Mouse (Mus musculus) midbrain, postnatal 0 days (tissue): ENCODE measurements at regions not wholly inside any gene's neighbourhood (a gene's known extent, or its start where the extent isn't known, plus 50 kb on each side); places are given as distances from the start of the nearest gene placed in this dataset.

Experiments used
- ATAC-seq: fragments of 200-750 bp; cut with Nextera tagmentation; 2 replicates; pipeline ENCODE4 v1.8.0; 2017; ENCODE audit warnings: moderate number of reproducible peaks, mild to moderate bottlenecking, moderate TSS enrichment, moderate library complexity; ENCODE audit not compliant: low FRiP score
- DNase-seq: peaks from one replicate; pipeline ENCODE4 v3.0.0-alpha.2; 2015; ENCODE audit warnings: low spot score
- H3K27ac ChIP-seq: fragments of 300-500 bp; sonication (generic); 2 replicates; pipeline ENCODE4 v1.5.1; 2014; ENCODE audit warnings: low read depth, mild to moderate bottlenecking, low read length, mixed read lengths
- H3K27me3 ChIP-seq: fragments of 300-500 bp; sonication (generic); 2 replicates; pipeline ENCODE4 v1.6.1; 2014; ENCODE audit warnings: low read length, control low read depth, mixed read lengths; ENCODE audit not compliant: insufficient read depth
- H3K36me3 ChIP-seq: fragments of 300-500 bp; sonication (generic); 2 replicates; pipeline ENCODE4 v1.6.1; 2014; ENCODE audit warnings: low read length, control low read depth, mixed read lengths; ENCODE audit not compliant: insufficient read depth
- H3K4me1 ChIP-seq: fragments of 300-500 bp; sonication (generic); 2 replicates; pipeline ENCODE4 v1.6.1; 2014; ENCODE audit warnings: mild to moderate bottlenecking, control low read depth, antibody characterized with exemption, low read length, mixed read lengths; ENCODE audit not compliant: insufficient read depth
- H3K4me2 ChIP-seq: fragments of 300-500 bp; sonication (generic); 2 replicates; pipeline ENCODE4 v1.6.1; 2014; ENCODE audit warnings: low read depth, mild to moderate bottlenecking, low read length, mixed read lengths; ENCODE audit not compliant: poor library complexity, severe bottlenecking
- H3K4me3 ChIP-seq: fragments of 300-500 bp; sonication (generic); 2 replicates; pipeline ENCODE4 v1.5.1; 2014; ENCODE audit warnings: low read depth, mild to moderate bottlenecking, low read length, moderate library complexity
- H3K9ac ChIP-seq: fragments of 300-500 bp; sonication (generic); replicated peaks from 2 replicates; pipeline ENCODE4 v1.6.1; 2014; ENCODE audit warnings: mild to moderate bottlenecking, low read length, moderate library complexity, mixed read lengths; ENCODE audit not compliant: poor library complexity, severe bottlenecking
- H3K9me3 ChIP-seq: fragments of 300-500 bp; sonication (generic); 2 replicates; pipeline ENCODE4 v1.6.1; 2016; ENCODE audit warnings: low read length, control low read depth
- CTCF ChIP-seq: IDR thresholded peaks from 2 replicates; pipeline ENCODE4 v1.5.1; 2016; ENCODE audit warnings: antibody characterized with exemption, mild to moderate bottlenecking
- WGBS: fragments of 180-500 bp; shearing (Covaris S2); extraction: QIAGEN DNeasy Blood & Tissue Kit; methylation state at CpG from one replicate; pipeline ENCODE4 v1.1.7; 2014; 5-methylcytosine and 5-hydroxymethylcytosine counted together

DNA sequence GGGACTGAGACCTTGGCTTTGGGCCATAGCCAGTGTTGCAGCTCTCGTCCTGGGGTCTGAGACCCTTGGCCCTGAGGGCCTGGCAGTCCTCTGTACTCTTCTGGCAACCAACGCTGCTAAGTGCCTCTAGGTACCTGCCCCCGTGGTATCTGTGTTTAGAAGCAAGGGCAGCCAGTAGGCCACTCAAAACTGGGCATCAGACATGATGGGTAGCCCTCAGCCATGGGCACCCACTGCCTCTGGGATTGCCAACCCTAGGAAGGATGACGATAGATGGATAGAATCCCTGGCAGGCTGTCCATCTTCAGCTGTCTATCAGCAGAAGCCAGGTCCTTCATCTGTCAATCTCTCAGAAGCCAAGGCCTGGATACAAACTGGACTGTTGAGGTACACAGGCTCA lies 234.9 kb downstream of the Rybp start:
- no peak overlapping the region for H3K4me3 ChIP-seq
- H3K4me1 ChIP-seq: no peaks in the 10 kb centered on the region
- WGBS: 86% methylated on average over 4 of the region's 4 CpGs

DNA sequence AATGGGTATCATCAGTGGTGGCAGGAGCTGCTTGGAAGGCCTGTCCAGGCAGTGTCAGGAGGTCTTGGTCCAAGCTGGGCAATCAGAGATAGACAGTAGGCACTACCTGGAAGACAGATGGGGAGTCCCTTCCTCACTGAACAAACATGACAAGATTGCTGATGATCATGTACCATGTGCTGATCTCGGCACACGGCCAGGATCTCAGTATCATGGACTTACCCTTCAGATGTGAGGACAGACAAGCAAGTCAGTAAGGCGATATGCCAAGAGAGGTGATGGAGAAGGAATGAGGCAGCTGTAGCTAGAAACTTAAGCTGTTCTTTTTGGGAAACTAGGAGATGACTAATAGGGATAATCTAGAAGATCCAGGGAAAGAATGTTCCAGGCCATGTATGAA lies 238.2 kb downstream of the Rybp start:
- no peak for TF ChIP-seq CTCF
- no peaks in the 10 kb centered on the region for H3K9me3 ChIP-seq
- no peak overlapping the region for H3K9ac ChIP-seq
- WGBS: 93% methylated on average over 3 of the region's 3 CpGs
- H3K4me1 ChIP-seq: no peaks in the 10 kb centered on the region
- DNase-seq (peak; percentile 37), ATAC-seq (no peak)
- H3K4me3 ChIP-seq: no peak overlapping the region
- no peak overlapping the region for H3K27ac ChIP-seq
- H3K27me3 ChIP-seq: peaks cover 3% of the 10 kb centered on the region; the same call in 1 of the 2 replicates
- no peaks in the 10 kb centered on the region for H3K36me3 ChIP-seq
- H3K4me2 ChIP-seq: no peak overlapping the region

More for the DNA sequence above, 234.9 kb downstream of the Rybp start:
- Histone ChIP-seq H3K27me3 (peaks cover 13% of the 10 kb centered on the region; the same call in 1 of the 2 replicates), H3K9me3 (no peaks in the 10 kb centered on the region), H3K27ac (no peak overlapping the region), H3K9ac (no peak overlapping the region), H3K4me2 (no peak overlapping the region), H3K36me3 (no peaks in the 10 kb centered on the region)
- ATAC-seq (no peak), DNase-seq (no peak)
- TF ChIP-seq CTCF: no peak

DNA sequence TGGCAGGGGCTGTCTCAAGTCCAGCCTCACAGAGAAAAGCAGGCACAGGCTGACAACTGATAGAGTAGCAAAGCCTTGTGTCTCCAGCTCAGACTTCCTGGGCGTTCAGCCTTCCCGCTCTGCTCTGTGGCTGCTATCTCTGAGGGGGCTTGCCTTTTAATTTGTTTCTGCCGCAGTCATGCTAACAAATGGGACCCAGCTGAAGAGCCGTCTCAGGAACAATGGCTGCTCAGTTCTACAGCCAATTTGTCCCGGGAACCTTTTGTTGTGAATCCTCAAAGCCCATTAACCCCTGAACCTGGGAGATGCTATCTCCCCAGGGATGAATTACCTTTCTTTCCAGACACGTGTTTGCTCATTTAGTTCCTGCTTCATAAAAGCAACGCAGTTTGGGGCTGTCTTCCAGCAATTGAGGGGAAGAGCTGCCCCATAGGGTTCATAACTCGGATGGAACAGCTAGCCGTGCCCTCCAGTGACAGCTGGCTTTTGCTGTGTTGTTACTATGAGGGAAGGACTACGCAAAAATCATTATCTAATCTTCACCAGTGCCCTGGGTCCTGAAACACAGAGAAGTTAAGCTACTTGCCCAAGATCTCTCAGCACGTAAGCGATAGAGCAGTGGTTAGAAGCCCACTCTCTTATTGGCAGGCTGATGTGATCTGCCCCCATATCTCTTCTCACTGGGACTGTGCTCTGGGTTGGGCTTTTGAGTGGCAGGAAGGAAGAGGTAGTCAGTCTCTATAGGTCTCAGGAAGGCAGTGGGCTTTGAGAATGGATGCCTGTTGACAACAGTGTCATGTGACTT lies 240.9 kb downstream of the Rybp start:
- H3K4me1 ChIP-seq: no peaks in the 10 kb centered on the region
- no peak overlapping the region for H3K27ac ChIP-seq
- no peaks in the 10 kb centered on the region for H3K36me3 ChIP-seq
- no peak overlapping the region for H3K4me3 ChIP-seq
- no peak for TF ChIP-seq CTCF
- 22% methylated on average over 12 of the region's 12 CpGs for WGBS
- no peaks in the 10 kb centered on the region for H3K9me3 ChIP-seq
- DNase-seq (peak; percentile 21), ATAC-seq (no peak)
- H3K9ac ChIP-seq: no peak overlapping the region
- no peak overlapping the region for H3K4me2 ChIP-seq
- peaks cover 3% of the 10 kb centered on the region; the same call in 1 of the 2 replicates for H3K27me3 ChIP-seq

DNA sequence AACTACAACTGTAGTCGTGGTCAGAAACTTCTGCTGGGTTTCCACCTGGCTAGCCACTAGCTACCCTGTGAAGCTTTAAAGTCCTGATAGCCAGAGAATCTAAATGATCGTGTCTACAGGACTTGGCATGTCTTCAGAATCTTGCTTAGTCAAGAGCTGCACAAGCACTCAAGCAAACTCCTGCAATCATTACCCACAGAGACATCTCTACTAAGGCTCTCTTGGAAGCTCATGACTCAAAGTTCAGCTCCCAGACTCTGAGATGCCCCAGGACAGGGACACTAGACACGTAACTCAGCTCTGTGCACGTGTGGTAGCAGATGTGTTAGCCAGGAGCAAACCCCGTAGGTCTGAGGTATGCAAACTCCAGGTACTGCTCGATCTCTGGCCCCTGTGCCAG lies 242.2 kb downstream of the Rybp start:
- H3K4me3 ChIP-seq: no peak overlapping the region
- H3K4me1 ChIP-seq: no peaks in the 10 kb centered on the region
- WGBS: 89% methylated on average over 6 of the region's 6 CpGs
- H3K4me2 ChIP-seq: no peak overlapping the region
- ATAC-seq (no peak), DNase-seq (no peak)
- peaks cover 3% of the 10 kb centered on the region; the same call in 1 of the 2 replicates for H3K27me3 ChIP-seq
- no peaks in the 10 kb centered on the region for H3K9me3 ChIP-seq
- H3K36me3 ChIP-seq: no peaks in the 10 kb centered on the region
- no peak overlapping the region for H3K27ac ChIP-seq
- TF ChIP-seq CTCF: no peak
- H3K9ac ChIP-seq: no peak overlapping the region

DNA sequence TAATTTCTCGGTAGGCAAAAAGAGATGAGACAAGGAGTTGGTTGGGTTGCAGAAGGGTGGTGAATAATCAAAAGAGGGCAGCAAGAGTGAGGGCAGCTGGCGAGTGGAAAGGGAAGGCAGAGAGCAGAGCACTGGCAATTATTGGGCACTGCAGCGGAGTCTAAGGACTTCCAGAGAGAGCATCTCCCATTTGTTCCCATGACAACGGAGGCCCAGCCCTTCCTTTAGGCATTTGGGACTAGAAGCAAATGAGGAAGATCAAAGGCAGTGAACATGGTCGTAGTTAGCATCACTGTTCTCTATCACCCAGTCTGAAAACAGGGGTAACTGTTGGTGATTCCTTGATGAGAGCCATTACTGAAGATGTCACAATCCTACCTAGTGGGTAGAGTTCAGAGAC lies 246.1 kb downstream of the Rybp start:
- ATAC-seq (no peak), DNase-seq (peak; percentile 35)
- Histone ChIP-seq H3K27ac (no peak overlapping the region), H3K36me3 (no peaks in the 10 kb centered on the region), H3K9ac (no peak overlapping the region), H3K4me2 (no peak overlapping the region), H3K27me3 (peaks cover 5% of the 10 kb centered on the region; the same call in 1 of the 2 replicates), H3K4me3 (no peak overlapping the region), H3K9me3 (no peaks in the 10 kb centered on the region), H3K4me1 (no peaks in the 10 kb centered on the region)
- no peak for TF ChIP-seq CTCF
- WGBS: 53% methylated on average over 5 of the region's 5 CpGs

DNA sequence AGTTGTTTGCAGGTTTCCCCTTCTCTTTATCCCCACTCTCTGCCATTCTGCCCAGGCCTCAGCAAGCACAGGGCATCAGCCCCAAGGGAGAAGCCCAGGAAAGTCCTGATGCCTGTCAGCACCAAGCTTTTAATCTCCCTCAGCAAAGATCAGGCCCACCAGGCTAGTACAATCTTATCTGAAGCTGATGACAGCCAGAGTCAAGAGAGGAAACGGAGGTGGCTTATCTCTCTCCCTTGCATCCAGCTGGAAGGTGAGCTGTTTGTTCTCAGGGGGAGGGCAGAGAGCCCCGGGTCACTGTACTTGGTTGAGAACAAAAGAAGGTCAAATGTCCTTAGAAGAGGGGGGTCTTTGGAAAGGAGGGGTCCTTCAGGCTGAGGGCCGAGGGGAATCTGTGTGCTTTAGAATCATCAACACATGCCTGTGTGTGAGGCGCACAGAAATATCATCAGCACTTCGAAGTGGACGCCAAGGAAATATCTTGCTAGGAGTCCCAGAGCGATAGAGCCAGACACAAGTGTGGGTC lies 246.8 kb downstream of the Rybp start:
- H3K9me3 ChIP-seq: no peaks in the 10 kb centered on the region
- H3K4me1 ChIP-seq: no peaks in the 10 kb centered on the region
- no peak for DNase-seq
- 0 out of 2 replicates have a peak overlapping the region, but pooled peaks have one; percentile 8 for H3K9ac ChIP-seq
- 54% methylated on average over 7 of the region's 7 CpGs for WGBS
- no peaks in the 10 kb centered on the region for H3K36me3 ChIP-seq
- ATAC-seq: no peak
- 0 out of 2 replicates have a peak, but pooled peaks cover 5% of the 10 kb centered on the region for H3K27me3 ChIP-seq
- no peak overlapping the region for H3K27ac ChIP-seq
- no peak overlapping the region for H3K4me3 ChIP-seq
- no peak for TF ChIP-seq CTCF
- no peak overlapping the region for H3K4me2 ChIP-seq
